Mouse (Mus musculus) kidney, embryonic 15.5 days (tissue): ENCODE data around the gene Crim1. TPM values are rescaled to one million over a fixed set of nuclear protein-coding genes. Genes with fewer than 3 reads are reported as not detected.

Experiments used
- ATAC-seq: fragments of 200-750 bp; cut with Nextera tagmentation; replicated peaks from 2 replicates; pipeline ENCODE4 v1.8.0; 2017; ENCODE audit warnings: moderate TSS enrichment; ENCODE audit not compliant: low FRiP score
- H3K27ac ChIP-seq: fragments of 300-500 bp; sonication (generic); 2 replicates; pipeline ENCODE4 v1.5.1; 2015; ENCODE audit warnings: mild to moderate bottlenecking, inconsistent platforms
- H3K27me3 ChIP-seq: fragments of 300-500 bp; sonication (generic); 2 replicates; pipeline ENCODE4 v1.6.1; 2015; ENCODE audit warnings: inconsistent platforms
- H3K36me3 ChIP-seq: fragments of 300-500 bp; sonication (generic); 2 replicates; pipeline ENCODE4 v1.6.1; 2015; ENCODE audit warnings: inconsistent platforms
- H3K4me1 ChIP-seq: fragments of 300-500 bp; sonication (generic); 2 replicates; pipeline ENCODE4 v1.6.1; 2015; ENCODE audit warnings: inconsistent platforms
- H3K4me2 ChIP-seq: fragments of 300-500 bp; sonication (generic); 2 replicates; pipeline ENCODE4 v1.6.1; 2015; ENCODE audit warnings: moderate library complexity, mild to moderate bottlenecking, inconsistent platforms
- H3K4me3 ChIP-seq: fragments of 300-500 bp; sonication (generic); replicated peaks from 2 replicates; pipeline ENCODE4 v1.5.1; 2015; ENCODE audit warnings: mild to moderate bottlenecking, inconsistent platforms
- H3K9ac ChIP-seq: fragments of 300-500 bp; sonication (generic); 2 replicates; pipeline ENCODE4 v1.6.1; 2015; ENCODE audit warnings: mild to moderate bottlenecking, inconsistent platforms
- H3K9me3 ChIP-seq: fragments of 300-500 bp; sonication (generic); replicated peaks from 2 replicates; pipeline ENCODE4 v1.6.1; 2016; ENCODE audit warnings: inconsistent platforms
- WGBS: fragments of 180-500 bp; shearing (Covaris S2); methylation state at CpG from one replicate; pipeline ENCODE4 v1.1.7; 2015; ENCODE audit warnings: mixed read lengths; 5-methylcytosine and 5-hydroxymethylcytosine counted together
- polyA plus RNA-seq: library from polyadenylated mRNA; unstranded; fragments of >200 nt; fragmentation: Nextera tagmentation; extraction: Ambion mirVana; gene quantifications from 2 replicates; pipeline ENCODE4 v1.2.1, GENCODE M21; 2015

Gene Crim1
- polyA plus RNA-seq, 1 experiment from 2014 or later: 6.5 TPM

DNA sequence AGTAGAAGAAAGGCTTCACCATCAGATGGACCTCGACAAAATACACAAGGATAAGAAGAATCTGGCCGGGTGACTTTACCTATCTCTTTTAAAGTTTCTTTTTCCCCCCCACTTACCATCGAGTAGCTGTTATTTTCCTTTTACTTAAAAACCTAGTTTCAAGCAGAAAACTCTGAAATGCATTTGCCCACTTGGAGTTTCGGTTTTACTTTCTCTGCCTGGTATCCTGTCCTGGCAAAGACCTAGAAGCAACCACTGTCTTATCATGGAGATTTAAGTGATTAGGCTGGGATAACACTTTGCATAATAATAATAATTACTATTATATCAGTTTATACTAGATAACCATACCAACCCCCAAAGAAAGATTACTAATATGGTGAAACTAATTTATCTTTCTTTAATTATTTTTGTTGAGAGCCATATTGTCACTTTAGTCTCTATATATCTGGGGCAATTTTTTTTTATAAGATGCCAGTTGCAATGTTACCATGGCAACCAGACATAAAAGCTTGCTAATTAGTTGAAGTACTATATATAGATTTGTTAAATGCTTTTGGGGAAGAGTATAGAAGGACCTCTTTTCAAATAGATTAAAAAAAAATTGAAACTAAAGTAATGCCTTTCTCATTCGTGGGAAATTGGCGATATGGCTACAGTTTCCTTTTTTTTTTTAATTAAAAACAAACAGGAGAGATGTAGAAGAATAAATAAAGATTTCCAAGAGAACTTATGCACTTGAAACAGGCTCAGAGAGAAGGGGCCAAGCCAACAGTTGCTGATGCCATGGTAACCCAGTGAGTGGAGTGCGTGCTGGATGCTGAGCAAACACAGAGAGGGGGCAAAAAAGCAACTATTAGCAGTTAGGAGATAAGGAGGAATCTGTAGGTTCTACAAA is 74.8 kb downstream of the Crim1 start:
- Histone ChIP-seq H3K4me1 (peaks cover 32% of the 10 kb centered on the region), H3K4me2 (no peak overlapping the region), H3K36me3 (no peaks in the 10 kb centered on the region), H3K27ac (no peak overlapping the region), H3K9ac (no peak overlapping the region), H3K9me3 (no peaks in the 10 kb centered on the region), H3K4me3 (no peak overlapping the region), H3K27me3 (no peaks in the 10 kb centered on the region)
- no peak for ATAC-seq
- WGBS: 83% methylated on average over 7 of the region's 7 CpGs

DNA sequence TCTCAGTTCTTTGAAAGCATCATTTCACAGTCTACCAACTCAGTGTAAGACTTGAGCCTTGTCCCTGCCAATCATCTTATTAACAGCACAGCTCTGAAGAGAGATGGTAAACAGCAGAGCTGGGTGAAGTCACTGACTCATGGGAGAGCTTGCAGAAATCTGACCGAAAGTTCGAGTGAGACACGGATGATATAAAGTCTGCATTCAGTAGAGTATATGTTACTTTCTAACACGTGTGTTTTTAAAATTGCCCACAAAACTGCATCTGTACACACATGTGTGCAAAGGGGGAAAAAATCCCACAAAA is 75.4 kb downstream of the Crim1 start:
- WGBS: 80% methylated on average over 4 of the region's 4 CpGs
- H3K9me3 ChIP-seq: no peaks in the 10 kb centered on the region
- H3K4me1 ChIP-seq: peaks cover 38% of the 10 kb centered on the region
- H3K27ac ChIP-seq: no peak overlapping the region
- no peaks in the 10 kb centered on the region for H3K27me3 ChIP-seq
- H3K4me2 ChIP-seq: no peak overlapping the region
- H3K9ac ChIP-seq: no peak overlapping the region
- no peak overlapping the region for H3K4me3 ChIP-seq
- no peaks in the 10 kb centered on the region for H3K36me3 ChIP-seq
- no peak for ATAC-seq

DNA sequence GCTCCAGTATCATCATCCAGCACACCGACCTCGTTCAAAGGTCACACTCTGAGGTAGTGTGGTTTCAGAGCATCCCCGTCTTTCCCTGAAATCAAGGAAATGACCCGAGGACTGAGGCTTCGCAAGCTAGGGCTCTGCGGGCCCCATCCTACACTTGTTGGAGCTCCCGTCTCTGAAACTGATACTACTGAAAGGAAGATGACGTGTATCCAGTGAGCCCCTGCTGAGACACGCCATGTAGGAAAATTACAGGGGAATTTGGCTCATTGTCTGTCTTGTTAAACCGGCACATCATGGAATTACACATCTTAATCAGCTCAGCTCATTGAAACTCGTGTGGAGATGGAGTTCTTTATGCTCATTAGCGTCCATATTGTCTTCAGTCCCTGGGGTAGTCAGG is 79.1 kb downstream of the Crim1 start:
- ATAC-seq: no peak
- Histone ChIP-seq H3K4me3 (no peak overlapping the region), H3K27ac (no peak overlapping the region), H3K4me1 (peaks cover 48% of the 10 kb centered on the region), H3K9me3 (no peaks in the 10 kb centered on the region), H3K27me3 (no peaks in the 10 kb centered on the region), H3K9ac (no peak overlapping the region), H3K36me3 (peaks cover 6% of the 10 kb centered on the region; the same call in 1 of the 2 replicates), H3K4me2 (no peak overlapping the region)
- 61% methylated on average over 12 of the region's 12 CpGs for WGBS

DNA sequence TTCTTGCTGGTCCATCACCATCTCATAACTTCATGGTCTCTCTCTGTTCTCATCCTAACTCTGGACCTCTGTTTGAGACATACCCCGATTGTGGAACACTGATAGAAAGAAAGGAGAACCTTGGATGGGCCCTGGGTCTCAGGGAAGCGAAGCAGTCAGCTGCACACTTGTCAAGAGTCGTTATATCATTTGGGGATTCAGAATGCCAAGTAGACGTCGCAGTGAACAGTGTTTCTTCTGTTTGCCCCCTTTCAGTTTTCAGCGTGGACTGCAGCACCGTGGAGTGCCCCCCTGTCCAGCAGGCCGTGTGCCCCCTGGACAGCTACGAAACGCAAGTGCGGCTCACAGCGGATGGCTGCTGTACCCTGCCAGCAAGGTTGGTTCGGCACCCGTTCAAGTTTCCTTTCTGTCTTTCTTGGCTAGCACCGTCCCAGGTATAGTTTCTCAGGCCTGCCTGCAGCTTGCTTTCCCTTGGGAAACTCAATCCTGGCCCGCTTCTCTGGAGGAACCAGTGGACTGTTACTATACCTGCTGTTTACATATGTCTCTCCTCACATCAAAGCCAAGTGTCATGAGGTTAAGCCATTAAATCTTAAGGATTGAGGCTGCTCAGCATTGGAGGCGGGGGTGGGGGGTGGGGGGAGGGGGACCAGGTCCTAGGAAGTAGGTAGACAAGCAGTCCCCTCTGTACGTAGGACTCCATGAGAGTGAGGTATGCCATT is 81.1 kb downstream of the Crim1 start:
- Histone ChIP-seq H3K4me2 (no peak overlapping the region), H3K27me3 (no peaks in the 10 kb centered on the region), H3K9ac (no peak overlapping the region), H3K4me3 (no peak overlapping the region), H3K9me3 (no peaks in the 10 kb centered on the region), H3K27ac (peak overlapping the region; percentile 42; the same call in 1 of the 2 replicates), H3K4me1 (peaks cover 49% of the 10 kb centered on the region), H3K36me3 (peaks cover 9% of the 10 kb centered on the region; the same call in 1 of the 2 replicates)
- WGBS: 57% methylated on average over 18 of the region's 18 CpGs
- peak; percentile 71 for ATAC-seq

DNA sequence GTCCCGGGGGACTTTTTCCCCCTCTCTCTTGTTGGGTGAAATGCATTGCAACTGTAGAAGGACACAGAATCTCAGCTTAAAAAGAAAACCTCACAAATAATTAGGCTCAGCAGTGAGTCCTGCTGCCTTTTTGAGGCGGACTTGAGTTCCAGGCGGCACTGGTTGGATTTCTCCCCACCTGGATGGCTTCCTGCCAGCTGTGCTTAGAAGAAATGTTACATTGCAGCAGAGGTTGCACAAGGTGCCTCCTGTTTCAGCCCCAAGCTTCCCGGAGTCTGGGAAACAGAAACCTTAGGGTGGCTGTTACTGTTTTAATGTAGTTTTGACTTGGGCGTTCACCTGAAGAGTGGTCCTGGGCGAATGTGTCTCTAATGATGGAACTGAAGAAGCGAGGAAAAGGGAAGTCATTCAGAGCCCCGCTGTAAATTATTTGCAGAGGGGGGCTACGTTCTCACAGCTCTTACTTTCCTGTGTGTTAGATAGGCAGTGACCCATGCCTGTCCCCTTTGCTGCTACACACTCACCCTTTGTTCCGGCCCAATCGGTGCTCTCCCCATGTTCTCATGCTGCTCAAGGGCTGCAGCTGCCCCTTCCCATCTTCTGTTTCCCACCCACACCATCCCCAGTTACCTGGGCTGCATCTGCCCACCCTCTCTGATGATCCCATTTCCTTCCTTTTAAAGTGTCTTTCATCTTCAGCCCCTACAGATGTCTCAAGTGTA is 83.4 kb downstream of the Crim1 start:
- Histone ChIP-seq H3K9me3 (no peaks in the 10 kb centered on the region), H3K9ac (no peak overlapping the region), H3K27me3 (no peaks in the 10 kb centered on the region), H3K27ac (peak overlapping the region; percentile 48; the same call in 1 of the 2 replicates), H3K4me3 (no peak overlapping the region), H3K4me1 (peaks cover 52% of the 10 kb centered on the region), H3K36me3 (peaks cover 9% of the 10 kb centered on the region; the same call in 1 of the 2 replicates), H3K4me2 (no peak overlapping the region)
- peak; percentile 79 for ATAC-seq
- WGBS: 44% methylated on average over 11 of the region's 11 CpGs

DNA sequence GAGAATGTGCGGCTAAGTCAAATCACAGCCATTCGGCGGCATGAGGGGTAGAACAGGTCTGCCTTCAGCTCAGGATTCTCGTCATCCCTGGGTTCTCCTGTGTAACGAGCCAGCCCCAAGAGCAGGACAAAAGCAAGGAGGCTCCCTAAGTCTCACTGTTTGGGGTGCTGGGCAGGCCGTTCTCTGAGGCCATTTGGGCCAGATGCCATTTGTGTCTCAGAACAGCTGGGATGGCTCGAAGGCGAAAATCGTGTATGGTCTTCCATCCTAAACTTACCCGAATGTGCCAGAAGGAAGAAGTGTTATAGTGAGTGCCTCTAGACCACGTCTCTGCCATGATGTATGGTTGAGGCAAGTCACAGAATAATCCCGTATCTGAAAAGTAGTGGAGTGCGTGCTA is 86.0 kb downstream of the Crim1 start:
- no peaks in the 10 kb centered on the region for H3K9me3 ChIP-seq
- H3K4me2 ChIP-seq: no peak overlapping the region
- peaks cover 9% of the 10 kb centered on the region; the same call in 1 of the 2 replicates for H3K36me3 ChIP-seq
- no peak for ATAC-seq
- no peaks in the 10 kb centered on the region for H3K27me3 ChIP-seq
- no peak overlapping the region for H3K27ac ChIP-seq
- H3K4me1 ChIP-seq: peaks cover 34% of the 10 kb centered on the region
- H3K9ac ChIP-seq: no peak overlapping the region
- H3K4me3 ChIP-seq: no peak overlapping the region
- 85% methylated on average over 13 of the region's 13 CpGs for WGBS

DNA sequence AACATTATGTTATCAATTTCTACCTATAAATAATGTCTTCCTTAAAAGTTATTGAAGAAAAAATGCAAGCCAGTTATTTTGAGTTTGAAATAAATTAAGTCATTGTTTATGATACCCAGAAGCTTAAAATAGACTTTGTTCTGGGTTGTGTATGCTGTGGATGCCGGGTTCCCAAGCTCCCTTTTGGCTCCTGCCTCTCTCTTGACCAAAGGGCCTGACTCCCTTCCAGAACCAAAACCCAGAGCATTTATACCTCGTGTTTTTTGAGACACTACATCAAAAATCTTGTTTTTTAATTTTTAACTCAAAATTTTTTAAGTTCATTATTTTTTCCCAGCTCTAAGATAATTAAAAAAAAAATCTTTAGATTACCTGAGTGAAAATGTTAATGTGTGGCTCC is 87.3 kb downstream of the Crim1 start:
- Histone ChIP-seq H3K27ac (no peak overlapping the region), H3K4me1 (peaks cover 23% of the 10 kb centered on the region), H3K36me3 (peaks cover 6% of the 10 kb centered on the region; the same call in 1 of the 2 replicates), H3K9me3 (no peaks in the 10 kb centered on the region), H3K4me2 (no peak overlapping the region), H3K27me3 (no peaks in the 10 kb centered on the region), H3K9ac (no peak overlapping the region), H3K4me3 (no peak overlapping the region)
- 74% methylated on average over 2 of the region's 2 CpGs for WGBS
- no peak for ATAC-seq

DNA sequence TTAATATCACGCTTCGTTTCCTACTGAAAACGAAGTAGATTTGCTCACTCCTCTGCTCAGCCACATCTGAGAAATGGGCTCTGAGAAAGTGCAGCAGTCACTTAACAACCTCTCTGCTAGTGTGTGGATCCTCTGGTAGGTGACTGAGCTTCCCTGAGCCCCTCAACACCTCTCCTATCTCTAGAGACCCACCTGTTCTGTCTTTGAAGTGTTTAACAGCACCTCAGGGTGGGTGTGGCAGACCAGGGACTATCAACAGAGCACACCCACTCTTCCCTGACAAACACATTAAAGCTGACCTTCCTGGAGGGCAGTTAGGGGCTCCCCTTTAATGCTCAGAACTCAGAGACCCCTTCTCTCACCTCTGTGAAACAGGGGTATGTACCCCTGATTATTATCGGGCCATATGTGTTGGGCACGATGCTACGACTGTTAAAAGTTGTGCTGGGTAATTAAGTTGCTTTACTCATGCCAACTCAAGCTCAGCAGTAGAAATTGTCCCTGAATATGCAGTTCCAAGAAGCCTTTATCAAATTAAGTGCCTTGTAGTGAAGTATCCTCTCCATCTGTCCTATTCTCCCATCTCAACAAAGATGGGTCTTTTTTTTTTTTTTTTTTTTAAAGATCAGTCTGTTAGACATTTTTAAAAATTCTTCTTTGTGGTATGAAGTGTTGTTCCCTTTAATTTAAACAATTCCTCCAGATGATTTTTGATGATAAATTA is 90.3 kb downstream of the Crim1 start:
- Histone ChIP-seq H3K4me3 (no peak overlapping the region), H3K36me3 (0 out of 2 replicates have a peak, but pooled peaks cover 3% of the 10 kb centered on the region), H3K9me3 (no peaks in the 10 kb centered on the region), H3K27ac (no peak overlapping the region), H3K4me1 (0 out of 2 replicates have a peak, but pooled peaks cover 7% of the 10 kb centered on the region), H3K4me2 (no peak overlapping the region), H3K9ac (no peak overlapping the region), H3K27me3 (no peaks in the 10 kb centered on the region)
- no peak for ATAC-seq
- 88% methylated on average over 6 of the region's 6 CpGs for WGBS

DNA sequence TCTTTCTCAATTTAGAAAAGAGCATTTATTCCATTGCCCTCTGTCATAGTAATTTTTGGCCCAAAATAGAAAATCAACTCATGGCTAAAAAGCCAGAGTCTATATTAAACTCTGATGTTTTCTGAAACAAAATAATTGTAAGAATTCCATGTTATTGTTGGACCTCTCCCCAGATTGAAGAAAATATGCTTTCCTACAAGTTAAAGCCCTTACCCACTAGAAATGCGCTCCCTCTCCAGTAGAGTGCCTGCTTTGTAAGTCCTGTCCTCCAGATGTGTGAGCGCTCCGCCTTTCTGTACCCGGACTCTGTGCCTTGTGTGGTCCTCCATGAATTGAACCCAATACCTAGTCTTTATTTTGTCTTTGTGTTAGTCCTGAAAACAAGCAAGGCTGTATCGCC is 91.0 kb downstream of the Crim1 start:
- H3K27me3 ChIP-seq: no peaks in the 10 kb centered on the region
- no peaks in the 10 kb centered on the region for H3K36me3 ChIP-seq
- no peak overlapping the region for H3K4me2 ChIP-seq
- no peaks in the 10 kb centered on the region for H3K9me3 ChIP-seq
- H3K27ac ChIP-seq: no peak overlapping the region
- ATAC-seq: no peak
- peaks cover 10% of the 10 kb centered on the region; the same call in 1 of the 2 replicates for H3K4me1 ChIP-seq
- no peak overlapping the region for H3K4me3 ChIP-seq
- 94% methylated on average over 5 of the region's 5 CpGs for WGBS
- no peak overlapping the region for H3K9ac ChIP-seq

DNA sequence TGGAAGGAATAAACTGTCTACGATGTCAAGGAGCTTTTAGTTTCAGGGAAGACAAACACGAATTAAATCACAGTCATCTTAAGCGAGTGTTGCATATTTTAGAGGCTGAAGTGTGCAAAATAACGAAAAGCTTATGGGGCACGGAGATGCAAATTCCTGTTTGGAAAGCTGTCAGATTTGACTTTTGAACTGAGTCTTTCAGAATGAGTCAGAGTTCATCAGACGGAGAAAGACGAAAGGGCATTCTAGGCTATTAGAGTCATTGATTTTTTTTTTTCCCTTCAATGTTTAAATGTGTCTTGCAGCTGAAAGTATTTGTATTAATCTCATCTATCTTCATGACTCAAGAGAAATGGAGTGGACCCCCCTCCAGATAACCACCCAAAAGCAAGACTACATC is 92.3 kb downstream of the Crim1 start:
- Histone ChIP-seq H3K27me3 (no peaks in the 10 kb centered on the region), H3K36me3 (no peaks in the 10 kb centered on the region), H3K27ac (no peak overlapping the region), H3K9me3 (no peaks in the 10 kb centered on the region), H3K4me2 (no peak overlapping the region), H3K9ac (no peak overlapping the region), H3K4me3 (no peak overlapping the region), H3K4me1 (peaks cover 10% of the 10 kb centered on the region; the same call in 1 of the 2 replicates)
- WGBS: 79% methylated on average over 7 of the region's 7 CpGs
- ATAC-seq: no peak

DNA sequence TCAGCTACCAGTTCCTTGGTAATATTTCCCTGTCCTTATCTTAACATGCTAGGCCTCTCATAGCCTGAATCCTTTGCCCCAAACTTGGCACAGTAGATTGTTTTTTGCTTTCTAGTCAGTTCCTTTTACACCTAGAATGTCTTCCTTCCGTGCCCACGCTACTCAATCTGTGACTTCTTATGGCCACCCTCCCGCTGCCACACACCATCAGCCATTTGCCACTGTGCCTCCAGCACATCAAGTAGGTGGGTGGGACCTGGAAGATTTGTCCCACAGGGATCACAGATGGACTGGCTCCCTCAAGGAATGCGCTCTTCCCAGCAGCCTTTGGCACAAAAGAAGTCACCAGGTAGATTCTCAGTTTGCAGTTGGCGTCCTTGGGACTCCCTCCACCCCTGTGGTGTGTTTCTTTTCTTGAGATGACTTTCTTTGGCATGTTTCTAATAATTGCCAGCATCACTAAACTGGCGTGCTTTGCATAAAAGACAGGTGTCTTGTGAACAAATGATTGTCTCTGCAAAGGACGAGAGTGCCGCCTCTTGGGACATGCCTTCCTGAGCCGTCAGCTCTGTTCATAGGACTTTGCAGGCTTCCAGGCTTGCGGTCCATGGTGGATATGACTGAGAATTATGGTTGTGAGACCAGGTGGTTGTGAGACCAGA is 92.9 kb downstream of the Crim1 start:
- no peak overlapping the region for H3K27ac ChIP-seq
- no peak overlapping the region for H3K4me3 ChIP-seq
- H3K9ac ChIP-seq: no peak overlapping the region
- no peak overlapping the region for H3K4me2 ChIP-seq
- 92% methylated on average over 10 of the region's 10 CpGs for WGBS
- H3K4me1 ChIP-seq: peaks cover 10% of the 10 kb centered on the region
- no peaks in the 10 kb centered on the region for H3K36me3 ChIP-seq
- no peaks in the 10 kb centered on the region for H3K9me3 ChIP-seq
- no peak for ATAC-seq
- H3K27me3 ChIP-seq: no peaks in the 10 kb centered on the region
